Mouse (Mus musculus) frontal cortex, adult (tissue): ENCODE measurements around the gene Pde1c.
A peak's percentile ranks its signal among the peaks of the same experiment; 100 is the strongest.

Experiments
- ATAC-seq: cut with Nextera tagmentation; 2 replicates; pipeline ENCODE4 v1.9.2; 2017; ENCODE audit warnings: mild to moderate bottlenecking, moderate library complexity, mixed read lengths; ENCODE audit not compliant: low TSS enrichment

Gene Pde1c

DNA sequence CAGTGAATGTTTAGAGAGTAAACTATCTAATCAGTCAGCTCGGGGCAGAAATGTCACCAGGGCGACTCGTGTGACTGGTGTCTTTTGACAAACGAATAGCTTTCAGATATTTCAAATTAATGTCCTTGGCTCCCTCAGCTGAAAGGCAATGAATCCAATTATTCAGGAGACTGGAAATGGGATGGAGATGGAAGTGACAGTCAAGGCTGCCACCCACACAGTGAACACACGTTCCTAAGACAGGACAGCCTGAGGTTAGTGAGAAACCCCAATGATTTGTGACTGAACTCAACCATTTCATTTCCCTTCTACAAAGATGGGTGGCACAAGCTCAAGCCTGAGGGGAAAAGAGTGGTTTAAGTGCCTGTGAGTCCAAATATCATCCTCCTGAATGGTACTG is 470.5 kb downstream of the Pde1c start:
- no peak for ATAC-seq

GRCm38 (mm10) chr6:56076378-56076805 is 492.5 kb downstream of the Pde1c start:
- no peak for ATAC-seq

- ATAC-seq = no peak
These were observed 500.4 kb downstream of the Pde1c start for GRCm38 (mm10) chr6:56068516-56068915.

- peak; percentile 82 for ATAC-seq
These were observed 502.1 kb downstream of the Pde1c start for GRCm38 (mm10) chr6:56066632-56067282.

DNA sequence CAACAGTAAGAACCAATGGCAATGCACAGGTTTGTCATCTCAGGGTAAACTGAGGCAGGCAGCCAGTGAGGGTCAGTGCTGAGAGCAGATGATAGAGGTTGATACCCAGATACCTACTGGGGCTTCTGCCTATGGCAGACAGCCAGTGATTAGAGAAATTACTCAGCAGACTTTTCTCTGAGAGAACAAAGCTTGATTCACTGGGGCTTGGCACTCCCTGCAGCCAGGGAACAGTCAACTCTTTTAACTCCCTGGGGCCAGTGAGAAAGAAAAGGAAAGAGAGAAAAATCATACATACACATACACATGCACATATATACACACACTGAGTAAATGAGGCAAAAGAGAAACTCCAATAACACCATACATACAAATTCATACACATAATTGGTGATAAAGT is 505.2 kb downstream of the Pde1c start:
- no peak for ATAC-seq

- peak; percentile 79 for ATAC-seq
These were observed 519.8 kb downstream of the Pde1c start for GRCm38 (mm10) chr6:56049104-56049503.

- 0 out of 2 replicates have a peak, but pooled peaks have one; percentile 34 for ATAC-seq
These were observed 520.3 kb downstream of the Pde1c start for GRCm38 (mm10) chr6:56048580-56048979.

DNA sequence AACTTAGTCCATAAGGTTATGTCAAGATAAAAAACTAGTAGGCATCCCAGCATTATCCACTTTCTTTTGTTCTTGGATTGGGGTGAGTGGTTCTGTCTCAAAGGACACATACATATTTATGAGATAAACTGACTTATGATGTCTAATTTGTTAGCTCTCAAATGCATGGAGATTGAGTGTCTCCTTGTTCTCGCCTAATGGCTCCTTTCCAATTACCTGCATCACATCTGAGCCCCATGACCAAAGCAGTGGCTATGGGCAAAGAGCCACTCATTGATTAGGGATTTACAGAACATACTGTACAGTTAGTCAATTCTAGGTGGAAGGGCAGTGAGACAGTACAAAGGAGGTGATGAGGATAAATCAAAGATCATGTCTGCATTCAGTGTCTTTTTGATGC is 524.2 kb downstream of the Pde1c start:
- no peak for ATAC-seq

- no peak for ATAC-seq
These were observed 524.6 kb downstream of the Pde1c start for GRCm38 (mm10) chr6:56044270-56044669.

- no peak for ATAC-seq
These were observed 529.3 kb downstream of the Pde1c start for GRCm38 (mm10) chr6:56039476-56040055.

- ATAC-seq = no peak
These were observed 533.8 kb downstream of the Pde1c start for GRCm38 (mm10) chr6:56035054-56035453.

- no peak for ATAC-seq
These were observed 536.7 kb downstream of the Pde1c start for GRCm38 (mm10) chr6:56032231-56032630.

- ATAC-seq = no peak
These were observed 538.9 kb downstream of the Pde1c start for GRCm38 (mm10) chr6:56029986-56030385.

DNA sequence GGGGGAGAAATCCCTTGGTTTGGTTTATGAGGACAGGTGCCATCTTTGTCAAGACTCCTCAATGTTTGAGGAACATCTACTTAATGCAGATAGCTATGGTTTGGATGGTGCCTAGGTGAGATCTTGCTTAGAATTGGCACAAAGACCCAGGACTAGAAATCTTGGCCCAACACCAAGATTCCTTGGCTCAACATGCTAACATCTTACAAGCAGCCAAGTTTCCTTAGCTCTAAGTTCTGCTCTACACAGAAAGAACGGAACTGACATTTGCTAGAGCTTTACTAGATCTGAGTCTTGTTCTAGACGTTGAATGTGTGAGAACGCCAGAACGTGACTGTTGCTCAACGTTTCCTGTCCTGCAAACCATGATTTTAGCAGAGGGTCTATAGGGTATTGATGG is 540.9 kb downstream of the Pde1c start:
- ATAC-seq = peak; percentile 82

- no peak; the same call in 1 of the 2 replicates for ATAC-seq
These were observed 541.6 kb downstream of the Pde1c start for GRCm38 (mm10) chr6:56027318-56027717.

- ATAC-seq = no peak
These were observed 543.4 kb downstream of the Pde1c start for GRCm38 (mm10) chr6:56025533-56025932.
